Mouse (Mus musculus) MEL (cell line): ENCODE data around the gene Chd9. TPM values are rescaled to one million over a fixed set of nuclear protein-coding genes. Genes with fewer than 3 reads are reported as not detected.

Experiments
- DNase-seq: peaks from one replicate; pipeline ENCODE4 v3.0.0; 2011; ENCODE audit warnings: low read depth, low spot score
- H3K27ac ChIP-seq: 2 replicates; pipeline ENCODE4 v1.5.1; 2012; ENCODE audit warnings: low read depth, mild to moderate bottlenecking, control low read depth, low read length, moderate library complexity; ENCODE audit not compliant: control insufficient read depth
- H3K27me3 ChIP-seq, 2 experiments: fragments of 150-350 bp in 1 of 2; sonication (generic) in 1 of 2; 2 replicates each; pipeline ENCODE4 v1.6.1; 2012; ENCODE audit warnings: low read length in 2 of 2, mild to moderate bottlenecking in 2 of 2, improper control_type of control experiment in 1 of 2, moderate library complexity in 1 of 2; ENCODE audit not compliant: insufficient read depth in 2 of 2, control insufficient read depth in 1 of 2
- H3K36me3 ChIP-seq, 2 experiments: 2 replicates each; pipeline ENCODE4 v1.6.1; 2012 to 2014; ENCODE audit warnings: low read length in 2 of 2, improper control_type of control experiment in 1 of 2, inconsistent platforms in 1 of 2, mild to moderate bottlenecking in 1 of 2; ENCODE audit not compliant: insufficient read depth in 2 of 2, control insufficient read depth in 1 of 2
- H3K4me1 ChIP-seq, 2 experiments: fragments of 150-350 bp in 1 of 2; sonication (generic) in 1 of 2; 2 replicates each; pipeline ENCODE4 v1.6.1; 2012; ENCODE audit warnings: low read length in 2 of 2, improper control_type of control experiment in 1 of 2, mild to moderate bottlenecking in 1 of 2; ENCODE audit not compliant: insufficient read depth in 2 of 2, control insufficient read depth in 1 of 2
- H3K4me3 ChIP-seq, 2 experiments: fragments of 150-350 bp in 1 of 2; sonication (generic) in 1 of 2; 2 replicates each; pipeline ENCODE4 v1.5.1; 2012; ENCODE audit warnings: low read depth in 2 of 2, low read length in 2 of 2, mild to moderate bottlenecking in 2 of 2, moderate library complexity in 2 of 2, control low read depth in 1 of 2, improper control_type of control experiment in 1 of 2; ENCODE audit not compliant: control insufficient read depth in 1 of 2, insufficient read depth in 1 of 2
- H3K79me2 ChIP-seq: 2 replicates; pipeline ENCODE4 v1.6.1; 2012; ENCODE audit warnings: mild to moderate bottlenecking, low read length, moderate library complexity; ENCODE audit not compliant: control insufficient read depth, poor library complexity, insufficient read depth
- H3K9ac ChIP-seq: 2 replicates; pipeline ENCODE4 v1.6.1; 2012; ENCODE audit warnings: low read depth, mild to moderate bottlenecking, control low read depth, low read length, moderate library complexity; ENCODE audit not compliant: control insufficient read depth, poor library complexity, severe bottlenecking
- H3K9me3 ChIP-seq: fragments of 150-350 bp; sonication (generic); replicated peaks from 2 replicates; pipeline ENCODE4 v1.6.1; 2012; ENCODE audit warnings: mild to moderate bottlenecking, low read length, improper control_type of control experiment, moderate library complexity; ENCODE audit not compliant: insufficient read depth
- CHD2 ChIP-seq: IDR thresholded peaks from 2 replicates; pipeline ENCODE4 v1.6.1; 2011; ENCODE audit warnings: low read length, improper control_type of control experiment
- CTCF ChIP-seq, 3 experiments: IDR thresholded peaks in 2 of 3; conservative IDR thresholded peaks in 1 of 3; 2 replicates each; pipeline ENCODE4 v1.5.1; 2011 to 2012; ENCODE audit warnings: low read length in 3 of 3, low read depth in 2 of 3, mild to moderate bottlenecking in 2 of 3, improper control_type of control experiment in 1 of 3, inconsistent platforms in 1 of 3, mixed read lengths in 1 of 3, moderate library complexity in 1 of 3; ENCODE audit not compliant: control insufficient read depth in 1 of 3, insufficient read depth in 1 of 3, poor library complexity in 1 of 3, severe bottlenecking in 1 of 3
- E2F4 ChIP-seq: IDR thresholded peaks from 2 replicates; pipeline ENCODE4 v1.6.1; 2011; ENCODE audit warnings: low read depth, low read length, improper control_type of control experiment, borderline replicate concordance
- ELF1 ChIP-seq: IDR thresholded peaks from 2 replicates; pipeline ENCODE4 v1.6.1; 2014; ENCODE audit warnings: low read depth, mild to moderate bottlenecking, inconsistent platforms, low read length, improper control_type of control experiment, moderate library complexity
- EP300 ChIP-seq, 2 experiments: IDR thresholded peaks; 2 replicates each; pipeline ENCODE4 v1.6.1; 2011; ENCODE audit warnings: improper control_type of control experiment in 2 of 2, low read length in 2 of 2, low read depth in 1 of 2, mild to moderate bottlenecking in 1 of 2
- ETS1 ChIP-seq: IDR thresholded peaks from 2 replicates; pipeline ENCODE4 v1.6.1; 2012; ENCODE audit warnings: low read depth, mild to moderate bottlenecking, inconsistent platforms, low read length, improper control_type of control experiment, moderate library complexity
- GATA1 ChIP-seq: IDR thresholded peaks from 2 replicates; pipeline ENCODE4 v1.6.1; 2011; ENCODE audit warnings: low read depth, low read length, improper control_type of control experiment
- JUND ChIP-seq: IDR thresholded peaks from 2 replicates; pipeline ENCODE4 v1.6.1; 2011; ENCODE audit warnings: low read depth, mild to moderate bottlenecking, improper control_type of control experiment, low read length
- MAX ChIP-seq: IDR thresholded peaks from 2 replicates; pipeline ENCODE4 v1.6.1; 2011; ENCODE audit warnings: low read length, improper control_type of control experiment
- MXI1 ChIP-seq: IDR thresholded peaks from 2 replicates; pipeline ENCODE4 v1.6.1; 2011; ENCODE audit warnings: mild to moderate bottlenecking, low read depth, low read length, improper control_type of control experiment
- POLR2A ChIP-seq, 2 experiments: IDR thresholded peaks; 2 replicates each; pipeline ENCODE4 v1.6.1; 2011 to 2012; ENCODE audit warnings: low read length in 2 of 2, mild to moderate bottlenecking in 2 of 2, control low read depth in 1 of 2, improper control_type of control experiment in 1 of 2, low read depth in 1 of 2, moderate library complexity in 1 of 2; ENCODE audit not compliant: control insufficient read depth in 1 of 2, insufficient read depth in 1 of 2, poor library complexity in 1 of 2
- POLR2AphosphoS2 ChIP-seq: IDR thresholded peaks from 2 replicates; pipeline ENCODE4 v1.6.1; 2011; ENCODE audit warnings: low read length, improper control_type of control experiment
- POLR2AphosphoS5 ChIP-seq: IDR thresholded peaks from 2 replicates; pipeline ENCODE4 v1.6.1; 2012; ENCODE audit warnings: low read depth, borderline replicate concordance, mild to moderate bottlenecking, inconsistent platforms, low read length, moderate library complexity, mixed read lengths
- RAD21 ChIP-seq: IDR thresholded peaks from 2 replicates; pipeline ENCODE4 v1.6.1; 2011; ENCODE audit warnings: mild to moderate bottlenecking, low read depth, low read length, improper control_type of control experiment
- RCOR1 ChIP-seq: IDR thresholded peaks from 2 replicates; pipeline ENCODE4 v1.6.1; 2012; ENCODE audit warnings: low read depth, mild to moderate bottlenecking, inconsistent platforms, low read length, improper control_type of control experiment
- TAL1 ChIP-seq: IDR thresholded peaks from 2 replicates; pipeline ENCODE4 v1.6.1; 2012; ENCODE audit warnings: mild to moderate bottlenecking, inconsistent platforms, low read length, moderate library complexity, mixed read lengths
- TBP ChIP-seq: IDR thresholded peaks from 2 replicates; pipeline ENCODE4 v1.8.0; 2011; ENCODE audit warnings: low read depth, low read length, improper control_type of control experiment
- TCF12 ChIP-seq: IDR thresholded peaks from 2 replicates; pipeline ENCODE4 v1.6.1; 2014; ENCODE audit warnings: low read depth, mild to moderate bottlenecking, inconsistent platforms, low read length, improper control_type of control experiment, moderate library complexity
- UBTF ChIP-seq: IDR thresholded peaks from 2 replicates; pipeline ENCODE4 v1.6.1; 2012; ENCODE audit warnings: low read depth, mild to moderate bottlenecking, inconsistent platforms, low read length, improper control_type of control experiment, moderate library complexity, borderline replicate concordance; ENCODE audit not compliant: insufficient read depth
- USF1 ChIP-seq: IDR thresholded peaks from 2 replicates; pipeline ENCODE4 v1.6.1; 2014; ENCODE audit warnings: low read depth, mild to moderate bottlenecking, inconsistent platforms, low read length, improper control_type of control experiment, moderate library complexity
- USF2 ChIP-seq, 2 experiments: IDR thresholded peaks; 2 replicates each; pipeline ENCODE4 v1.6.1; 2011 to 2012; ENCODE audit warnings: improper control_type of control experiment in 2 of 2, low read length in 2 of 2, borderline replicate concordance in 1 of 2, inconsistent platforms in 1 of 2, low read depth in 1 of 2, mild to moderate bottlenecking in 1 of 2; ENCODE audit not compliant: insufficient read depth in 1 of 2
- ZC3H11A ChIP-seq: IDR thresholded peaks from 2 replicates; pipeline ENCODE4 v1.6.1; 2012; ENCODE audit warnings: low read depth, mild to moderate bottlenecking, inconsistent platforms, low read length, improper control_type of control experiment
- ZKSCAN1 ChIP-seq: IDR thresholded peaks from 2 replicates; pipeline ENCODE4 v1.6.1; 2012; ENCODE audit warnings: low read depth, mild to moderate bottlenecking, inconsistent platforms, low read length, improper control_type of control experiment, moderate library complexity
- polyA plus RNA-seq, 2 experiments: library from polyadenylated mRNA; stranded (reverse) in 1 of 2; unstranded in 1 of 2; fragments of >175 nt in 1 of 2; fragments of >200 nt in 1 of 2; gene quantifications; 2 replicates each; pipeline versions ENCODE4 v1.2.1 to v1.2.4; 2012; ENCODE audit warnings: low replicate concordance in 2 of 2, low read depth in 1 of 2; ENCODE audit not compliant: insufficient read length in 2 of 2, insufficient read depth in 1 of 2, missing spikeins in 1 of 2
- total RNA-seq: library from RNA; depleted of rRNA; stranded (reverse); fragments of 300-350 nt; gene quantifications from 2 replicates; pipeline ENCODE4 v1.2.3, GENCODE M21; 2012

Chd9 gene
- total and polyA plus RNA-seq, 3 experiments: 5.9 to 87.4 (median 40.3) TPM

DNA sequence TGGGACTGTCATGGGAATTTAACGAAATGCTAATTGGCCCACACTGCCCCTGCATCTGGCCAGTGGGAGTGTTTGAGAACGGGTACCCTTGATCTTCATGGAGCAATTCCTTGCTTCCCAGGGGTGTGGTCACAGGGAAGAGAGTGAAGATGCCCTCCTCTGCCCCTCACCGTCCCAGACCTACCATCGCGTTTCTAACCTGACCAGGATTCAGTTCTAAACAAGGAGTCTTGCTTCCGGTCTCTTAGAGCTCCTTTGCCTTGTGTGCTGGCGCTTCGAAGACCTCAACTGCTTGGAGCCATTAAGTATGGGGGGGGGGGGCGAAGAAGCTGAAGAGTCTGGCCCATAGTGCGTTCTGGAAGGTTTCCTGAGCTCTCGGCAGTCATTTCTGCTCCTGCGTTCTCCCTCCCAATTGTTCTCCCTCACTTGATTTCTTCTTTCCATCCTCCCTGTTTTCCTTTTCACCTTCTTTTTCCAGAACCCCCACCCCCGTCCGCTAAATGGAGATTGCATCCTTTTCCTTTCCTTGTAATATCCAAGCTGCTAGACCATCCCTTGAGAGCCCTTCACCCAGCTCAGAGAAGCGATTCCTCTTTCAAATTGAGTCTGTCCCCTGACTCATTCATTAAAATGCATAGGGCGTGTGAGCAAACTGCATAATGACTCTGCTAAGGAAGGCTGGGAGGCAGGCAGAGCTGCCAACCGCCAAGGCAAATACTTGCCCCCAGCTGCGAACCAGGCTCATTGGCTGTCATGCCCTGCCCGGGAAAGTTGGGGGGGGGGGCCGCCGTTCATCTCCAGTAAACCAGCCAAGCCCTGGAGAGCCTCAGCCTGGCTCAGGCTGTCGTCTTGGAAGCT lies 42.0 kb downstream of the Chd9 start:
- Histone ChIP-seq H3K36me3 (peaks cover 0 to 2% of the 10 kb centered on the region in 2 experiments; a peak in 2 of 4 replicates), H3K4me1 (0 out of 4 replicates have a peak, but pooled peaks cover 0 to 4% of the 10 kb centered on the region in 2 experiments), H3K27ac (no peak overlapping the region), H3K9me3 (no peaks in the 10 kb centered on the region), H3K27me3 (no peaks in the 10 kb centered on the region), H3K79me2 (no peaks in the 10 kb centered on the region), H3K4me3 (no peak overlapping the region), H3K9ac (no peak overlapping the region)
- no peak for TF ChIP-seq MAX
- TF ChIP-seq POLR2AphosphoS2: no peak
- TF ChIP-seq ZKSCAN1: no peak
- no peak for TF ChIP-seq E2F4
- TF ChIP-seq ETS1: no peak
- no peak for TF ChIP-seq ELF1
- no peak for TF ChIP-seq JUND
- no peak for TF ChIP-seq USF1
- TF ChIP-seq RCOR1: no peak
- no peak for TF ChIP-seq USF2 (IDR thresholded peaks at IDR 0.05; ENCODE audit: borderline replicate concordance in 1 of 2, insufficient read depth in 1 of 2, low read depth in 1 of 2, low read length in 2 of 2)
- no peak for TF ChIP-seq EP300 (IDR thresholded peaks at IDR 0.05; ENCODE audit: low read depth in 1 of 2, low read length in 2 of 2)
- no peak for TF ChIP-seq POLR2A (IDR thresholded peaks at IDR 0.05; ENCODE audit: control insufficient read depth in 1 of 2, insufficient read depth in 1 of 2, low read depth in 1 of 2, low read length in 2 of 2, poor library complexity in 1 of 2)
- DNase-seq: no peak

DNA sequence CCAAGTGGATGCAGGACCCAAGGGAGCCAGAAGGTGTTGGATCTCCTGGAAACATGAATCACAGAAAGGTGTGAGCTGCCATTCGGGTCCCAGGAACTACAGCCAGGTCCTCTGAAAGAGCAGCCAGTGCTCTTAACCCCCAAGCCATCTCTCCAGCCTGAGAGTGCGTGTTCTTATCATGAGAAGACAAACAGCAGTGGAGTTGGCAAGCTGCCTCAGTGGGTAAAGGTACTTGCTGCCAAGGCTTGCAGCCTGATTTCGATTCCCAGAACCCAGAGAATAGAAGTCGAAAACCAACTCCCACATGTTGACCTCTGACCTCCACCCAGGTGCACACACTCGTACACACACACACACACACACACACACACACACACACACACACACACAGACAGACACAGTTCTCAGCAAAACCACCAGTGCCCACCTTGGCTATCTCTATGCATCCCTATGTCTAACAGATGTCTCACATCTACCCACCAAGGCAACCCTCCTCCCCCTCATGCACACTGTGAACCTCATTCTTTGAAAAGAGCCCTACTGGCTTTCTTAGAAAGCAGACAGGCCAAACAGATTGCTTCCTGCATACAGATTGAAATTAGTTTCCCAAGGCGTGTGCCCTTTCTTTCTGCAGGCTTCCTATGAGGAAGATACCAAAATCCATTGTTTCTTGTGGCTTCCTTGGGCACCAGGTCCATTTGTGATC lies 43.4 kb downstream of the Chd9 start:
- Histone ChIP-seq H3K27ac (no peak overlapping the region), H3K27me3 (no peaks in the 10 kb centered on the region)
- TF ChIP-seq TCF12 (peak; percentile 62; the same call in 1 of the 2 replicates), POLR2AphosphoS5 (no peak), MXI1 (no peak), TBP (no peak), CTCF (IDR thresholded peaks at IDR 0.05 in 2 of 3, conservative IDR thresholded peaks at IDR 0.05 in 1 of 3; ENCODE audit: control insufficient read depth in 1 of 3, insufficient read depth in 1 of 3, low read depth in 2 of 3, low read length in 3 of 3, poor library complexity in 1 of 3, severe bottlenecking in 1 of 3) (no peak), EP300 (IDR thresholded peaks at IDR 0.05; ENCODE audit: low read depth in 1 of 2, low read length in 2 of 2) (peak; percentile 41 to 62; a peak in 2 of 4 replicates), POLR2A (IDR thresholded peaks at IDR 0.05; ENCODE audit: control insufficient read depth in 1 of 2, insufficient read depth in 1 of 2, low read depth in 1 of 2, low read length in 2 of 2, poor library complexity in 1 of 2) (no peak), UBTF (no peak), ZKSCAN1 (no peak), ETS1 (peak; percentile 64), ZC3H11A (no peak), RAD21 (no peak), GATA1 (peak; percentile 55), TAL1 (peak; percentile 32), CHD2 (no peak), RCOR1 (peak; percentile 59; the same call in 1 of the 2 replicates)
- TF ChIP-seq, all 39 proteins: peak for 6
- Histone ChIP-seq H3K4me1 (0 out of 4 replicates have a peak, but pooled peaks cover 0 to 4% of the 10 kb centered on the region in 2 experiments), H3K4me3 (no peak overlapping the region), H3K36me3 (peaks cover 0 to 2% of the 10 kb centered on the region in 2 experiments; a peak in 2 of 4 replicates), H3K9me3 (no peaks in the 10 kb centered on the region), H3K79me2 (no peaks in the 10 kb centered on the region), H3K9ac (no peak overlapping the region)
- DNase-seq: peak; percentile 78
